Mouse (Mus musculus): Measurements from ENCODE around the gene Iqcc. TPM values are rescaled to one million over a fixed set of nuclear protein-coding genes. Genes with fewer than 3 reads are reported as not detected.

Gene Iqcc
- polyA plus RNA-seq, 1 experiment: 78.8 TPM

- Histone ChIP-seq H3K27ac (ENCODE audit: control insufficient read depth, insufficient read depth, low read length) (peak overlapping the region; percentile 40), H3K4me3 (ENCODE audit: control insufficient read depth, insufficient read depth, low read length) (no peak overlapping the region), H3K27me3 (ENCODE audit: control insufficient read depth, insufficient read depth, low read length) (no peaks in the 10 kb centered on the region), H3K36me3 (ENCODE audit: control insufficient read depth, insufficient read depth, low read length) (no peaks in the 10 kb centered on the region), H3K4me1 (replicated peaks; ENCODE audit: control insufficient read depth, insufficient read depth, low read length) (peaks cover 22% of the 10 kb centered on the region)
- WGBS: 89% methylated on average over 1 of the region's 1 CpGs
- no peak for DNase-seq
- TF ChIP-seq POLR2A (IDR thresholded peaks at IDR 0.05; ENCODE audit: control insufficient read depth, extremely low read depth, insufficient read depth, low read length, poor library complexity) (no peak), CTCF (IDR thresholded peaks at IDR 0.05; ENCODE audit: borderline replicate concordance, control insufficient read depth, extremely low read depth, insufficient read depth, low read length, poor library complexity) (no peak)
These were observed 34.5 kb downstream of the Iqcc start for GRCm38 (mm10) chr4:129584370-129584769.

GRCm38 (mm10) chr4:129582251-129582650 is 36.6 kb downstream of the Iqcc start:
- peaks cover 29% of the 10 kb centered on the region for H3K4me1 ChIP-seq (replicated peaks; ENCODE audit: control insufficient read depth, insufficient read depth, low read length)
- WGBS: 97% methylated on average over 1 of the region's 1 CpGs
- TF ChIP-seq POLR2A (IDR thresholded peaks at IDR 0.05; ENCODE audit: control insufficient read depth, extremely low read depth, insufficient read depth, low read length, poor library complexity) (no peak), CTCF (IDR thresholded peaks at IDR 0.05; ENCODE audit: borderline replicate concordance, control insufficient read depth, extremely low read depth, insufficient read depth, low read length, poor library complexity) (no peak)
- no peak for DNase-seq
- H3K4me3 ChIP-seq (ENCODE audit: control insufficient read depth, insufficient read depth, low read length): no peak overlapping the region
- H3K27ac ChIP-seq (ENCODE audit: control insufficient read depth, insufficient read depth, low read length): no peak overlapping the region
- no peaks in the 10 kb centered on the region for H3K36me3 ChIP-seq (ENCODE audit: control insufficient read depth, insufficient read depth, low read length)
- H3K27me3 ChIP-seq (ENCODE audit: control insufficient read depth, insufficient read depth, low read length): no peaks in the 10 kb centered on the region

DNA sequence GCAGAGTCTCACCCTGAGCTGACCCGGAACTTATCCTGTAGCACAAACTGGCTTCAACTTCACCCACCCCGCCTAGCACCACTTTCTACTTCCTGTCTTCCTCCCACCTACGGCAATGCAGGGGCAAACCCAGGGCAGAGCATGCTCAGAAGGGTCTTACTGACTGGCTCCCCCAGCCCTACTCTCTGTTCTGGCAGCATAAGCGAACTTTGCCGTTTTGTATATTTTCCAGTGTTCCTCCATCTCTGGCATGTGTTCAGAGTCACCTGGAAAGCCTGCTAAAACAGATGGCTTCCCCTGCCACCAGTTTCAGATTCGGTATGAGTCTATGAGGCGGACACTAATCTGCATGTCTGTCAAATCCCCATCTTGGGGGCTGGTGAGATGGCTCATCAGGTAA is 38.6 kb downstream of the Iqcc start:
- peak; percentile 72 for DNase-seq
- WGBS: 45% methylated on average over 7 of the region's 7 CpGs
- no peaks in the 10 kb centered on the region for H3K27me3 ChIP-seq (ENCODE audit: control insufficient read depth, insufficient read depth, low read length)

GRCm38 (mm10) chr4:129578466-129578865 is 40.4 kb downstream of the Iqcc start, which contains the start of gene Fam167b:
Fam167b (minus strand) TSS chr4:129578549.
- no peak for TF ChIP-seq CTCF (IDR thresholded peaks at IDR 0.05; ENCODE audit: borderline replicate concordance, control insufficient read depth, extremely low read depth, insufficient read depth, low read length, poor library complexity)
- no peak for TF ChIP-seq POLR2A (IDR thresholded peaks at IDR 0.05; ENCODE audit: control insufficient read depth, extremely low read depth, insufficient read depth, low read length, poor library complexity)
- WGBS: 94% methylated on average over 5 of the region's 5 CpGs
- H3K27me3 ChIP-seq (ENCODE audit: control insufficient read depth, insufficient read depth, low read length): no peaks in the 10 kb centered on the region
- H3K27ac ChIP-seq (ENCODE audit: control insufficient read depth, insufficient read depth, low read length): no peak within 1 kb of the TSS
- H3K36me3 ChIP-seq (ENCODE audit: control insufficient read depth, insufficient read depth, low read length): no peaks in the 10 kb centered on the region
- peaks cover 45% of the 10 kb centered on the region for H3K4me1 ChIP-seq (replicated peaks; ENCODE audit: control insufficient read depth, insufficient read depth, low read length)
- no peak within 1 kb of the TSS for H3K4me3 ChIP-seq (ENCODE audit: control insufficient read depth, insufficient read depth, low read length)
- DNase-seq: no peak

More for the DNA sequence above, 38.6 kb downstream of the Iqcc start:
- Histone ChIP-seq H3K27ac (ENCODE audit: control insufficient read depth, insufficient read depth, low read length) (peak overlapping the region; percentile 62), H3K36me3 (ENCODE audit: control insufficient read depth, insufficient read depth, low read length) (no peaks in the 10 kb centered on the region), H3K4me1 (replicated peaks; ENCODE audit: control insufficient read depth, insufficient read depth, low read length) (peaks cover 42% of the 10 kb centered on the region), H3K4me3 (ENCODE audit: control insufficient read depth, insufficient read depth, low read length) (no peak overlapping the region)
- TF ChIP-seq POLR2A (IDR thresholded peaks at IDR 0.05; ENCODE audit: control insufficient read depth, extremely low read depth, insufficient read depth, low read length, poor library complexity): no peak
- TF ChIP-seq CTCF (IDR thresholded peaks at IDR 0.05; ENCODE audit: borderline replicate concordance, control insufficient read depth, extremely low read depth, insufficient read depth, low read length, poor library complexity): no peak

GRCm38 (mm10) chr4:129577688-129578087 is 41.2 kb downstream of the Iqcc start:
- H3K27me3 ChIP-seq (ENCODE audit: control insufficient read depth, insufficient read depth, low read length): no peaks in the 10 kb centered on the region
- no peaks in the 10 kb centered on the region for H3K36me3 ChIP-seq (ENCODE audit: control insufficient read depth, insufficient read depth, low read length)
- no peak overlapping the region for H3K4me3 ChIP-seq (ENCODE audit: control insufficient read depth, insufficient read depth, low read length)
- TF ChIP-seq POLR2A (IDR thresholded peaks at IDR 0.05; ENCODE audit: control insufficient read depth, extremely low read depth, insufficient read depth, low read length, poor library complexity): no peak
- TF ChIP-seq CTCF (IDR thresholded peaks at IDR 0.05; ENCODE audit: borderline replicate concordance, control insufficient read depth, extremely low read depth, insufficient read depth, low read length, poor library complexity): no peak
- no peak overlapping the region for H3K27ac ChIP-seq (ENCODE audit: control insufficient read depth, insufficient read depth, low read length)
- DNase-seq: no peak
- WGBS: 91% methylated on average over 7 of the region's 7 CpGs
- peaks cover 52% of the 10 kb centered on the region for H3K4me1 ChIP-seq (replicated peaks; ENCODE audit: control insufficient read depth, insufficient read depth, low read length)

- TF ChIP-seq POLR2A (IDR thresholded peaks at IDR 0.05; ENCODE audit: control insufficient read depth, extremely low read depth, insufficient read depth, low read length, poor library complexity) (0 out of 2 replicates have a peak, but pooled peaks have one; percentile 33), CTCF (IDR thresholded peaks at IDR 0.05; ENCODE audit: borderline replicate concordance, control insufficient read depth, extremely low read depth, insufficient read depth, low read length, poor library complexity) (peak; percentile 85)
- Histone ChIP-seq H3K4me1 (replicated peaks; ENCODE audit: control insufficient read depth, insufficient read depth, low read length) (peaks cover 56% of the 10 kb centered on the region), H3K4me3 (ENCODE audit: control insufficient read depth, insufficient read depth, low read length) (peak overlapping the region; percentile 49), H3K36me3 (ENCODE audit: control insufficient read depth, insufficient read depth, low read length) (no peaks in the 10 kb centered on the region), H3K27ac (ENCODE audit: control insufficient read depth, insufficient read depth, low read length) (peak overlapping the region; percentile 93), H3K27me3 (ENCODE audit: control insufficient read depth, insufficient read depth, low read length) (no peaks in the 10 kb centered on the region)
- peak; percentile 85 for DNase-seq
- 29% methylated on average over 21 of the region's 21 CpGs for WGBS
These were observed 41.9 kb downstream of the Iqcc start for GRCm38 (mm10) chr4:129576863-129577491.

All from thymus, adult 2 months (tissue).